Mouse (Mus musculus) thymus, postnatal 0 days (tissue): ENCODE measurements at regions not wholly inside any gene's neighbourhood (a gene's known extent, or its start where the extent isn't known, plus 50 kb on each side); places are given as distances from the start of the nearest gene placed in this dataset.

Experiments used
- DNase-seq: peaks from one replicate; pipeline ENCODE4 v3.0.0-alpha.2; 2015; ENCODE audit warnings: low spot score

DNA sequence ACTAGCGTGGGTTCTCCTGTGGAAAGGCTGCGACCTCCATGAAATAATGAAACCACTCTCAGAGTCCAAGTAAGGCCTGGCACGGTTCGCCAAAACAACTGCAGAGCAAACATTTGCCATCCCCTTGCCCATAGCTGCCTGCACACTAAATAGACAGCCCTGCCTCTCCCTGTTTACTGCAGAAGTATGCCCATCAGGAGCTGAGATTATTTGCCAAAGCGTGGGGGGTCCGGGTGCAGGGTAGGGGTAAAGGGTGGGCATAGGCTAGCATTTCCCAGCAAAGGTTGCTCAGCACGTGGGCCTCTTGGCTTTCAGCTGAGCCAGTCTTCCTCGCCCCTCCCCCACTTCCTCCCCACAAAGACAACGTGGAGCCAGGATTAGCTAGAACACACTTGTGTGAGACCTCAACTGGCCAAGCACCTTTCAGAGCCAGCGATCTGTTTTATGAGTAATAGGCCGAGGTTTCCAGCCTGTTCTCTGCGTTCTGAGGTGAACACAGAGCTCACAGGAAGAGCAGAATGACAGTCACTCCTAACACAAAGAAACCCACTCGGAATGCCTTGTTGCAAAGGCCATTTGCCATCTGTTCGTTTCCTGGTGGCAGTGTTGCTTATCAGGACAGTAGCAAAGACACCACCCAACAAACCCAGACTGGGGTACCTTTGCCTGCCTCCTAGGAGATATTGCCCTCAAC lies 55.6 kb upstream of the Cep85l start:
- DNase-seq, result peak; percentile 41

- DNase-seq, result no peak
These were observed 54.8 kb upstream of the Cep85l start for GRCm38 (mm10) chr10:53434376-53435171.

- DNase-seq, result no peak
These were observed 53.0 kb upstream of the Cep85l start for GRCm38 (mm10) chr10:53432794-53433193.

GRCm38 (mm10) chr10:53429539-53430344 lies 50.0 kb upstream of the Cep85l start:
- DNase-seq, result no peak
